Mouse (Mus musculus) testis, postnatal 14 days (tissue): ENCODE measurements around the gene Gm7173.
A peak's percentile ranks its signal among the peaks of the same experiment; 100 is the strongest.

Experiments
- DNase-seq: peaks from one replicate; pipeline ENCODE4 v3.0.0; 2021; ENCODE audit warnings: low spot score

Gm7173 gene

DNA sequence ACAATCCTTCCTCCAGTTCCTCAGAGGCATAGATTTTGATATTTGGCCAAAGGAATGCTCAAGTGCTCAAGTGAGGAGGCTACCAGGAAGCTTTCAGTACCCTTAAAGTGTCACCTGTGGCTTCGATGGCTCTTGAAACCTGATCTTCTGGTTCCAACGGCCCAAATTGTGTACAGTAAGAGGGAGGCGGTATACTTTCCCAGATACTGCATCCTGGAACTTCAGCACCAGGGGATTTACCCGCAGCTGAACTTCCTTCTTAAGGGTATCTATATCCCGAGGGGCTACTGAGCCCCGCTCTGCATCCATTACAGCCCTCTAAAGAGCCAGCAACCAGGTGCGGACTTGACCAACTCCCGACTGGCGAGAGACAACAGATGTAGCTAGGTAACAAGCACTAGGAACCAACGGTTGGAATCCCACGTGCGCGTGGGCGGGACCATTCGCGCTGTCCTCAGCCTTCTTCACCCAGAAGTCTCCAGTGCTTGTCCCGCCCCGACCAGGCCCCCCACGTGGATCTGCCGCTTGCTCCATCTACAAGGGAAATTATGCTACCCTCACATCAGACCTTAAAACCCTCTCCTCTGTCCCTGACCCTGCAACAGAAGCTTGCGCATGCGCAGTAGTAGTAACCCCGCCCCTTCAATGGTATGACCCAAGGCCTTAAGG, at the start of gene Gm7173:
Gm7173 (minus strand) TSS at position 309 of the 669 bp plus-strand sequence.
- peak; percentile 63 for DNase-seq

DNA sequence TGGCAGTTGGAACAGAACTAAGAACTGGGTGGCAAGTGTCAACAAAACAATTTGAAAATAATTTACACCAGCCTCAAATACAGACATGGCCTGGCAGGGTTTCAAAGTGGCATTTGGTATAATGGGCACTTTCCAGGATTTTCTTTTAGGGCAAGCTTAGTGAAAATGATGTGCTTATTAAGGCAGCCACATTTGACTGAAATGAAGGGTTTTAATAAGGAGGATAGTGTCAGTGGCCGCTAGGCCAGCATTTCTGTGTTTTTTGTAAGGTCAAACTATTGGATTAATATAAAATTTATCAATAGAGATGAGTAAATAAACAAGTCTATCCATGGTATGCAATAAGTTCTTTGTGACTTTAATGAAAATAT, 546 bp upstream of the Gm7173 start:
- DNase-seq: no peak

DNA sequence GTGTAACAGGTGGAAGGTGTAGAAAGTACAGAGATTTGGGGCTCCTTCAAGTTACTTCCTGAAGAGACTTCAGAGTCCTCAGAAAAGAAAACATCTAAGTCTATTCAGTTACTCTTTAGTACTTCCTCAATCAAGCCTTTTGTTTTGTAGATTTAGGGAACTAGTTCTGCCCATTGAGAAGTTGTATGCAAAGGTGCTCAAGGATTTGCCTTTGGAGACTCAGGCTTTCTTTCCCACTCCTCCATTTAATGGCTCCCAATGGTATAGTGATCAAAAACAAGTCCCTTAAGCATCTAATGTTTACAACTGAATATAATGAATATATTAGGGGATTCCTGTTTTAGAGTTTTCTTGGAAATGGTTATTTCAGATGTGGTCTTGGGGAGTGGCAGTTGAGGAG, 200.3 kb downstream of the Gm7173 start:
- DNase-seq: no peak
